Mouse (Mus musculus) cerebellum, adult 9-10 months (tissue): ENCODE measurements around the gene Fndc10.

Source experiments
- DNase-seq: peaks from one replicate; pipeline ENCODE4 v3.0.0; 2022

Gene Fndc10

GRCm38 (mm10) chr4:155690571-155691375 lies 3.4 kb upstream of the Fndc10 start:
- DNase-seq = peak; percentile 99

GRCm38 (mm10) chr4:155692421-155692820 lies 1.7 kb upstream of the Fndc10 start:
- DNase-seq = no peak

- peak; percentile 80 for DNase-seq
Observed at GRCm38 (mm10) chr4:155694482-155695401, 600 bp downstream of the Fndc10 start.

GRCm38 (mm10) chr4:155695531-155696062 lies 1.5 kb downstream of the Fndc10 start:
- peak; percentile 68 for DNase-seq

GRCm38 (mm10) chr4:155696261-155697255 lies 2.4 kb downstream of the Fndc10 start:
- DNase-seq = peak; percentile 73

- DNase-seq = no peak
Observed at GRCm38 (mm10) chr4:155700425-155700824, 6.3 kb downstream of the Fndc10 start.

GRCm38 (mm10) chr4:155703425-155703929 lies 9.3 kb downstream of the Fndc10 start:
- no peak for DNase-seq

GRCm38 (mm10) chr4:155704721-155705591 lies 10.8 kb downstream of the Fndc10 start, which contains the start of gene Ssu72:
TSS of gene Ssu72 (plus strand) at chr4:155704800.
- DNase-seq = peak; percentile 92

GRCm38 (mm10) chr4:155705592-155705929 lies 11.4 kb downstream of the Fndc10 start:
- DNase-seq = no peak

- DNase-seq = no peak
Observed at GRCm38 (mm10) chr4:155708582-155708981, 14.4 kb downstream of the Fndc10 start.

- DNase-seq = peak; percentile 44
Observed at GRCm38 (mm10) chr4:155708988-155709387, 14.8 kb downstream of the Fndc10 start.

- peak; percentile 81 for DNase-seq
Observed at GRCm38 (mm10) chr4:155710521-155711252, 16.5 kb downstream of the Fndc10 start.

- peak; percentile 76 for DNase-seq
Observed at GRCm38 (mm10) chr4:155721668-155722083, 27.5 kb downstream of the Fndc10 start.

- no peak for DNase-seq
Observed at GRCm38 (mm10) chr4:155727993-155728392, 33.9 kb downstream of the Fndc10 start.

GRCm38 (mm10) chr4:155733267-155733666 lies 39.1 kb downstream of the Fndc10 start:
- peak; percentile 33 for DNase-seq

- peak; percentile 97 for DNase-seq
Observed at GRCm38 (mm10) chr4:155734350-155734941, 40.3 kb downstream of the Fndc10 start, which contains the start of gene Tmem240. TSS of gene Tmem240 (plus strand) at chr4:155734800.

GRCm38 (mm10) chr4:155734951-155735702 lies 41.0 kb downstream of the Fndc10 start:
- peak; percentile 85 for DNase-seq

GRCm38 (mm10) chr4:155735788-155736187 lies 41.6 kb downstream of the Fndc10 start:
- DNase-seq = no peak

GRCm38 (mm10) chr4:155736421-155736820 lies 42.3 kb downstream of the Fndc10 start:
- peak; percentile 62 for DNase-seq
